Mouse (Mus musculus) limb, embryonic 14.5 days (tissue): Measurements from ENCODE around the gene Ubr1. TPM values are rescaled to one million over a fixed set of nuclear protein-coding genes. Genes with fewer than 3 reads are reported as not detected.

ENCODE experiments used
- ATAC-seq: fragments of 200-750 bp; cut with Nextera tagmentation; 2 replicates; pipeline ENCODE4 v1.8.0; 2017; ENCODE audit warnings: low read depth, moderate number of reproducible peaks, moderate TSS enrichment; ENCODE audit not compliant: low FRiP score
- DNase-seq: peaks from one replicate; pipeline ENCODE4 v3.0.0-alpha.2; 2015; ENCODE audit warnings: low spot score
- H3K27ac ChIP-seq: fragments of 300-500 bp; sonication (generic); replicated peaks from 2 replicates; pipeline ENCODE4 v1.5.1; 2014; ENCODE audit warnings: low read depth, mild to moderate bottlenecking, low read length, moderate library complexity, mixed read lengths
- H3K27me3 ChIP-seq: fragments of 300-500 bp; sonication (generic); 2 replicates; pipeline ENCODE4 v1.6.1; 2014; ENCODE audit warnings: low read length, mixed read lengths; ENCODE audit not compliant: control insufficient read depth, insufficient read depth
- H3K36me3 ChIP-seq: fragments of 300-500 bp; sonication (generic); 2 replicates; pipeline ENCODE4 v1.6.1; 2014; ENCODE audit warnings: mild to moderate bottlenecking, low read length, moderate library complexity, mixed read lengths; ENCODE audit not compliant: control insufficient read depth, insufficient read depth
- H3K4me1 ChIP-seq: fragments of 300-500 bp; sonication (generic); 2 replicates; pipeline ENCODE4 v1.6.1; 2014; ENCODE audit warnings: antibody characterized with exemption, low read length, mixed read lengths; ENCODE audit not compliant: control insufficient read depth, insufficient read depth
- H3K4me2 ChIP-seq: fragments of 300-500 bp; sonication (generic); replicated peaks from 2 replicates; pipeline ENCODE4 v1.6.1; 2014; ENCODE audit warnings: low read depth, mild to moderate bottlenecking, low read length, moderate library complexity; ENCODE audit not compliant: severe bottlenecking
- H3K4me3 ChIP-seq: fragments of 300-500 bp; sonication (generic); replicated peaks from 2 replicates; pipeline ENCODE4 v1.5.1; 2014; ENCODE audit warnings: low read length
- H3K9ac ChIP-seq: fragments of 300-500 bp; sonication (generic); 2 replicates; pipeline ENCODE4 v1.6.1; 2014; ENCODE audit warnings: mild to moderate bottlenecking, low read depth, low read length, moderate library complexity; ENCODE audit not compliant: severe bottlenecking
- H3K9me3 ChIP-seq: fragments of 300-500 bp; sonication (generic); 2 replicates; pipeline ENCODE4 v1.6.1; 2016; ENCODE audit warnings: low read length; ENCODE audit not compliant: control insufficient read depth
- POLR2A ChIP-seq: fragments of 200-500 bp; IDR thresholded peaks from 2 replicates; pipeline ENCODE4 v1.8.0; 2012; ENCODE audit warnings: inconsistent platforms, mild to moderate bottlenecking, moderate library complexity, borderline replicate concordance; ENCODE audit not compliant: insufficient read depth, insufficient read length; ENCODE audit errors: extremely low read depth
- WGBS: fragments of 180-500 bp; shearing (Covaris S2); extraction: QIAGEN DNeasy Blood & Tissue Kit; methylation state at CpG from one replicate; pipeline ENCODE4 v1.1.7; 2014; 5-methylcytosine and 5-hydroxymethylcytosine counted together
- polyA plus RNA-seq, 2 experiments: library from polyadenylated mRNA; depleted of rRNA in 1 of 2; stranded (reverse) in 1 of 2; unstranded in 1 of 2; fragments of >200 nt; fragmentation: Nextera tagmentation in 1 of 2; extraction: Ambion mirVana in 1 of 2; gene quantifications; 2 replicates each; pipeline versions ENCODE4 v1.2.1 to v1.2.3; 2012 to 2014

Gene Ubr1
- polyA plus RNA-seq, 2 experiments = 16.8 to 22.6 TPM

DNA sequence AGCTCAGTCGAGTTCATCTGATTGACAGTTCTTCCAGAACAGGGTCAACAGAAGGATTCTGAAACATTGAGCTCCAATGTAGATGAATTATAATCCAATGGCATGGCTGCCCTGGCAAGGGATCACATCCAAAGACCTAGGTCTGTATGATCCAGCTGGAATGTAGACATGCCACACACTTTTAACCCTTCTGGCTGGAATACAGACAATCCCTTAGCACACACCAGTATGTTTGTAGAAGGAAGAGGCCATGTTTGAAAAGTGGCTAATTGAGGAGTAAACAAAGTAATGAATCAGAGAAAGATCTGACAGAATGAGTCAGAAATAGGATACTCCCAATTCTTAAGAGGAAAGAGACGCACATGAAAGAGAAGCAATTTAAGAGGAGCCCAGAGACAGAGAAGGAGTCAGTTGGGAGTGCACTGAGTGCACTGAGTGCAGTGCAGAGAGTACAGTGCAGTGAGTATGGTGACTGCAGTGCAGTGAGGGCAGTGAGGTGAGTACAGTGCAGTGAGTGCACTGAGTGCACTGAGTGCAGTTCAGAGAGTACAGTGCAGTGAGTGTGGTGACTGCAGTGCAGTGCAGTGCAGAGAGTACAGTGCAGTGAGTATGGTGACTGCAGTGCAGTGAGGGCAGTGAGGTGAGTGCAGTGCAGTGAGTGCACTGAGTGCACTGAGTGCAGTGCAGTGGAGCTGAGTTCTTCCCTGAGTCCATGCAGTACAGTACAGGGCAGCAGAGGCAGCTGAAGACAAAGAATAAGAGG lies 18.2 kb downstream of the Ubr1 start:
- Histone ChIP-seq H3K4me1 (no peaks in the 10 kb centered on the region), H3K9ac (no peak overlapping the region), H3K27ac (no peak overlapping the region), H3K4me2 (no peak overlapping the region), H3K27me3 (no peaks in the 10 kb centered on the region), H3K9me3 (no peaks in the 10 kb centered on the region), H3K36me3 (peaks cover 51% of the 10 kb centered on the region), H3K4me3 (no peak overlapping the region)
- no peak for DNase-seq
- TF ChIP-seq POLR2A = no peak
- 89% methylated on average over 2 of the region's 2 CpGs for WGBS
- ATAC-seq = no peak

DNA sequence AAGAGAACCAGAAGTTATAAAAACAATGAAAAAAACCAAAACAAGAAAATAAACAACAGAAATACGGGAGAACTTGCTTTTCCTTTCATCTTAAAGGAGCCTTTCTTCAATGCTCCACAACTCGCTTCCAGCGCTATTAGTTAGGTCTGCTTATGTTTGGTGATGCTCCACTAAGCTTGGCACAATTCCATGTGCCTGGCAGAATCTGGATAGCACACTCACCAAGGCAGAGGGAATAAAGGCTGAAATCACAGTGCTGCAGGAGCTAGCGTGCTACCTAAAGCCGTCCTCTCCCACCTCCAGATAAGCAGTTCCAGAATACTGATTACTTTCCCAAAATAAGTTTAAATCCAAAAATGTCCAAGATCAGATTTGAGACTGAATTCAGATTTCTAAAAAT lies 19.3 kb downstream of the Ubr1 start:
- Histone ChIP-seq H3K9me3 (no peaks in the 10 kb centered on the region), H3K27me3 (no peaks in the 10 kb centered on the region), H3K27ac (no peak overlapping the region), H3K4me2 (no peak overlapping the region), H3K4me3 (no peak overlapping the region), H3K9ac (no peak overlapping the region), H3K36me3 (peaks cover 61% of the 10 kb centered on the region), H3K4me1 (no peaks in the 10 kb centered on the region)
- ATAC-seq (no peak), DNase-seq (no peak)
- WGBS = 88% methylated on average over 5 of the region's 5 CpGs
- TF ChIP-seq POLR2A = no peak

DNA sequence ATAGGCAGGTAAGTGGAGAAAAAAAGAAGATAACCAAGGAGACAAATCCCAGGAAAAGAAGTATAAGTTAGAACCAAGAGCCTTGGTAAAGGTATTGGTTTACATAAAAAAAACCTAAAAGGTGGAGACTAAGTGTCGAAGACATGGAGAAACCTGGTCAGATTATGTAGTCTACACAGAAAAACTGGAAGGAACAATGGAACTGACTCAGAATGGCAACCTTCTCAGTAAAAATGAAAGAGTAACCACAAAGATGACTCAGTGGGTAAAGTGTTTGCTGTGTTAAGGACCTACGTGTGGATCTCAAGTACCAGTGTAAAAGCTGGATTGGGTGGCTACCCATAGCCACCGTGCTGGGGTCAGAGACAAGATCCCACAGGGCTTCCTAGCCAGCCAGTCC lies 37.5 kb downstream of the Ubr1 start:
- no peaks in the 10 kb centered on the region for H3K9me3 ChIP-seq
- ATAC-seq = no peak
- H3K27ac ChIP-seq = no peak overlapping the region
- no peaks in the 10 kb centered on the region for H3K27me3 ChIP-seq
- no peaks in the 10 kb centered on the region for H3K4me1 ChIP-seq
- H3K36me3 ChIP-seq = peaks cover 69% of the 10 kb centered on the region
- no peak overlapping the region for H3K4me3 ChIP-seq
- H3K4me2 ChIP-seq = no peak overlapping the region
- WGBS = 93% methylated on average over 3 of the region's 3 CpGs
- H3K9ac ChIP-seq = no peak overlapping the region
- TF ChIP-seq POLR2A = no peak
- no peak for DNase-seq

DNA sequence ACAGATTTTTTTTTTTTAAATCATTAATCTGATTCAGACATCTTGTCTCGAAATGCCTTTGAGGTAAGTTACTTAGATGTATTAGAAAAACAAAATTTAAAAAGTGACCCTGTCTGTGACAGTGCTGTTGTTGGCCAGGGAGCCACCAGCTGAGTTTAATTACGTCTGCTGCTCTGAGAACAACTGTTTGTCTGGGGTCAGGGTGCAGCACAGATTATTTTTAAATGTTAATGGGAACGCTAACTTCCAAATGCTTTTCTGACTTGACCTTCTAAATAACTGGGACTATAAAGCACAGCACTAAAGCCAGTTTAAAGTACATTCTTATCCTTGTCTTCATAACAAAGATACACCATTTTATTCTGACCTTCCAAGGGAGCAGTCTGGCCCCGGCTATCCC lies 61.0 kb downstream of the Ubr1 start:
- 57% methylated on average over 4 of the region's 4 CpGs for WGBS
- H3K4me3 ChIP-seq = no peak overlapping the region

DNA sequence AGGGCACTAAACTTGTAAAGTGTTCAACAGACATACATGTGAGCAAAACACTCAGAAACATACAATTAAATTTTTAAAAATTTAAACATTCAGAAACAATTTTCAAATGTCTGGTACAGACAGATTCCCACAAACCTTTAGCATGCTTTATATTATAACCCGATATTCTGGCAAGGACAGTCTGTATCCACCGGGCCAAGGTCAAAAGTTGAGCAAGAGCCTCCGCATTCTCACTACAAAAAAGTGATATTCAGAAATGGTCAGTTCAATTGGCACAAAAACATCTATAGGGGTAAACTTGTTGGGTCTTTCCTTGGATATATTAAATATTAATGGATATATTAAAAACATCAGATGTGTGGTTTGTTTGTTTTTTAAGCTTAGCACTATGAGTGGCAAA lies 74.2 kb downstream of the Ubr1 start:
- no peak for DNase-seq
- no peaks in the 10 kb centered on the region for H3K4me1 ChIP-seq
- H3K9ac ChIP-seq = no peak overlapping the region
- H3K27me3 ChIP-seq = no peaks in the 10 kb centered on the region
- no peak overlapping the region for H3K4me3 ChIP-seq
- no peaks in the 10 kb centered on the region for H3K9me3 ChIP-seq
- H3K4me2 ChIP-seq = no peak overlapping the region
- H3K27ac ChIP-seq = no peak overlapping the region
- no peak for ATAC-seq
- peaks cover 92% of the 10 kb centered on the region for H3K36me3 ChIP-seq
- WGBS = 96% methylated on average over 3 of the region's 3 CpGs
- TF ChIP-seq POLR2A = no peak

More for the DNA sequence above, 61.0 kb downstream of the Ubr1 start:
- H3K27me3 ChIP-seq = no peaks in the 10 kb centered on the region
- no peak overlapping the region for H3K9ac ChIP-seq
- H3K27ac ChIP-seq = no peak overlapping the region
- no peaks in the 10 kb centered on the region for H3K9me3 ChIP-seq
- no peak for ATAC-seq
- H3K36me3 ChIP-seq = peaks cover 44% of the 10 kb centered on the region
- DNase-seq = no peak
- H3K4me2 ChIP-seq = no peak overlapping the region
- H3K4me1 ChIP-seq = no peaks in the 10 kb centered on the region
- TF ChIP-seq POLR2A = no peak

DNA sequence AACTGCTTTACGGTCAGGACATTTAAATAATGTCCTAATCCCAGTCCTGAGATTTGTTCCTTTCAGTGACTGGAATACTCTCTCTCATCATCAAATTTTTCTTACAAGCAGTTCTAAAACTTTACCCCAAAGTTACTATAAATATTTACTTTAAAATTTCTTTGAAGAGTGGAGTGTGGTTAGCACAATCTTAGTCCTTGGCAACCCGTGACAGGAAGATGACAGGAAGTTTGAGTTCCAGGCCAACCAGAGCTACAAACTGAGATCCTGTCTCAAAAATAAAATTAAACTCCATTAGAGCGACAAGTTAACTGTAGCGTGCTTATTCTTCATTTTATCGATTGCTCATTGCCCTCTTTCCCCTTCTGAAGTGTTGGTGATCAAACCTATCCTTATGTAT lies 82.9 kb downstream of the Ubr1 start:
- Histone ChIP-seq H3K4me3 (no peak overlapping the region), H3K4me2 (no peak overlapping the region), H3K36me3 (peaks cover 65% of the 10 kb centered on the region), H3K9me3 (no peaks in the 10 kb centered on the region), H3K4me1 (no peaks in the 10 kb centered on the region), H3K27ac (no peak overlapping the region), H3K9ac (no peak overlapping the region), H3K27me3 (no peaks in the 10 kb centered on the region)
- WGBS = 92% methylated on average over 5 of the region's 5 CpGs
- no peak for DNase-seq
- ATAC-seq = no peak
- TF ChIP-seq POLR2A = no peak
